Mouse (Mus musculus) cerebellum, adult (tissue): Measurements from ENCODE around the gene Mif4gd.

Experiments used
- ATAC-seq: cut with Nextera tagmentation; 2 replicates; pipeline ENCODE4 v1.9.2; 2017; ENCODE audit warnings: mild to moderate bottlenecking, moderate library complexity, mixed read lengths; ENCODE audit not compliant: insufficient number of reproducible peaks, low FRiP score, low TSS enrichment

The Mif4gd gene

DNA sequence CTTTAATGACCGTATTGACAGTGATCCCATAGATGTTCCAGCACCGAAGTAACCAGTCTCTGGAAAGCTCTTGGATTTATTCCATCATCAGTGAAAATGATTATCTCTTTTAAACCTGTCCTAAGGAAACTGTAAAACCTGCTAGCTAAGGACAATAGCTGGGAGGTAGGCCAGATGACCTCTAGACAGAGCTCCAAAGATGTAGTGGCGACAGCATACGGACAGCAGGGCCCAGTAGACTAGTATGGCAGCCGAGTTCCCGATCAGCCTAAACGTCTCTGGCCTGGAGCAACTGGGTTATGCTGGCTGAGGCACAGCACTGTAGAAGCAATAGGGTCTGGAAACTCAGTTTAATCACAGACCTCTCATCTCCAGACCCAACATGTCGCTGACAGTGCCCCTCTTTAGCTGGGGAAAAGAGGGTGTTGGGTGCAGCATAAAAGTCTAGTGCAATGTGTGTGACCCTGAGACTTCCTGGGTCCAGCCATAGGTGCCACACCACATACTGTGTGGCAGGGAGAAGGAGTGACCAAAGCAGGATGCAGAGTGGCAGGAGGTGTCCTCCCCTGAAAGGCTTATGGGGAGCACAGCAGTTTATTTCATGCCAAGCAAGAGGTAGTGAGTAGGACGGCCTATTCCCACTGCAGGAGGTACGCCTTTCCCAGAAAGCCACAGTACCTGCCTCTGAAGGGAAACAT lies 28.2 kb downstream of the Mif4gd start:
- no peak for ATAC-seq

DNA sequence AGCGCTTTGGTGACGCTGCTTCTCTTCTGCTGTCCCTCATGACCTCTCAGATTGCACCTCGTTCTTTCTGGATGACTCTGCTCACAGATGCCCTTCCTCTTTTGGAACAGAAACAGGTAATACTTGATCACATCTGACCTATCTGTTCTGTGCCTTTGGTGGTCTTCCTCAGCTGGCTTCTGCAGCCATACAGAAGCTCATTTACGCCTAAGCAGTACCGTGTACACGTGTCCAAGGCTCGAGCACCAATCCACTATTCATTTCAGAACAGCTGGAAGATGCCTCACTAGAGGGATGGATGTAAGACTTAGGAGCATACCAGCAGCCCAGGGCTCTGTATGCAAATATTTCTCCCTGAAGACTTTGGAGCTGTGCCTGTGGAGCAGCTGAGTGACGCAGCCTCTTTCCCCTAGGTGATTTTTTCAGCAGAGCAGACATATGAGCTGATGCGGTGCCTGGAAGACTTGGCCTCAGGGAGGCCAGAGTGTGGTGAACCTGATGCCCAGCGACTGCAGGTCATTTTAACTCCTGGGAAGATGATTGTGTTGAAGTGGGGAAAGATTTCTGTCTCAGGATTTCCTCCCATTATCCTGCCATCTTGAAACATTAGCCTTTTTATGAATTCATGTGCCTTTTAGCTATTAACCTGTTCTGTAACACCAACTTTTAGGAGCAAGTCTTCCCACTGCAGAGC lies 29.7 kb downstream of the Mif4gd start:
- ATAC-seq, result no peak

- no peak for ATAC-seq
These were observed 33.7 kb downstream of the Mif4gd start for GRCm38 (mm10) chr11:115579080-115579479.

GRCm38 (mm10) chr11:115564961-115565360 lies 47.8 kb downstream of the Mif4gd start:
- no peak for ATAC-seq

DNA sequence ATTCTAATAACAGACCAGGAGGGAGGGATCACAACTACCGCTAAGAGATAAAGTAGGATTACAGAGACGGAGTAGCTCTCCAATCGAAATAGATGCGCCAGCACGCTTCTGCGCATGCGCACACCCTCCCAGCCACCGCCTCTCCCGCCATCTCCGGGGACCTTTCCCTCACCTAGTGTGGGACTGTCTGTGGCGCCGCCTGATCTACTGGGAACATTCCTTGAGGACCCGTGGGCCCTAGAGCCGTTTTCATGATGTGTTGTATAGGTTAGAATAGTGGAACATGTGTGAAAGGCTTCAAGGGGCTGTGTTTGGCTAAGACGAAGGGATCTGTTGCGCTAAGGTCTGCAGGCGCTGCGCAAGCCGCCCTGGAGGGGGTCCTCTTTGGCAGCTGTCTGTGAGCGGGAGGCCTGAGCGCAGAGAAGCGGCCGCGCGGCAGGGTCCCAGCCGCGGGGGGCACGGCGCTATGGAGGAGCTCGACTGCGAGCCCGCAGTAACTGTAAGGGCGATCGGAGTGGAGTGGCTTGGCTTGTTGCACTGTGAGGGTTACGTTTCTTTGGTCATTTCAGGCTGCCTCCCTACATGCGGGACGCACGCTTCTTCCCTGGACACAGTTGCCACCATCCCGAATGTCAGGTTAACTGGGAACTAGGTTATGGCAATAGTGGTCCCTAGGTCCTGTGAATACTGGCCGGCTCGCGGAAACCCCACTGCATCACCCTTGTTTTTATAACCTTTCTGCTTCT lies 48.5 kb downstream of the Mif4gd start, which contains the start of gene Nup85:
TSS of gene Nup85 (plus strand) at position 371 of the 746 bp plus-strand sequence.
- ATAC-seq, result peak; percentile 74; the same call in 1 of the 2 replicates

GRCm38 (mm10) chr11:115563406-115563805 lies 49.4 kb downstream of the Mif4gd start:
- ATAC-seq, result no peak
